Mouse (Mus musculus) cerebellum, adult 11 months (tissue): Measurements from ENCODE around the gene Gins1.

ENCODE experiments used
- DNase-seq: peaks from one replicate; pipeline ENCODE4 v3.0.0; 2022

Gins1 gene

GRCm38 (mm10) chr2:150964641-150965040, 59.4 kb downstream of the Gins1 start:
- no peak for DNase-seq

GRCm38 (mm10) chr2:150965951-150966350, 60.8 kb downstream of the Gins1 start:
- DNase-seq: no peak

GRCm38 (mm10) chr2:150967491-150967890, 62.3 kb downstream of the Gins1 start:
- no peak for DNase-seq

- no peak for DNase-seq
These were observed 64.0 kb downstream of the Gins1 start for GRCm38 (mm10) chr2:150969231-150969630.

GRCm38 (mm10) chr2:150971856-150972255, 66.7 kb downstream of the Gins1 start:
- DNase-seq: no peak

GRCm38 (mm10) chr2:150972681-150973080, 67.5 kb downstream of the Gins1 start:
- DNase-seq: no peak

GRCm38 (mm10) chr2:150973401-150974115, 68.4 kb downstream of the Gins1 start:
- no peak for DNase-seq

- DNase-seq: no peak
These were observed 71.7 kb downstream of the Gins1 start for GRCm38 (mm10) chr2:150976871-150977270.

- DNase-seq: no peak
These were observed 72.5 kb downstream of the Gins1 start for GRCm38 (mm10) chr2:150977676-150978075.

GRCm38 (mm10) chr2:150978791-150979190, 73.6 kb downstream of the Gins1 start:
- DNase-seq: no peak

- DNase-seq: no peak
These were observed 74.8 kb downstream of the Gins1 start for GRCm38 (mm10) chr2:150979861-150980620.
